Mouse (Mus musculus) heart, adult 18-20 months (tissue): ENCODE measurements around the gene Ubqln5. TPM values are rescaled to one million over a fixed set of nuclear protein-coding genes. Genes with fewer than 3 reads are reported as not detected.

Experiments
- DNase-seq, 2 experiments: peaks; one replicate each; pipeline ENCODE4 v3.0.0; 2021 to 2022; ENCODE audit warnings: mixed read lengths in 1 of 2
- long read RNA-seq, 2 experiments: library from polyadenylated mRNA; stranded (forward); transcript quantifications; one replicate each; pipeline ENCODE4 v2.0.0; 2021
- total RNA-seq, 2 experiments: library from RNA; stranded (reverse); gene quantifications; 2 replicates each; pipeline ENCODE4 v1.2.3; 2021

The Ubqln5 gene
- not detected for total RNA-seq
- long read RNA-seq, experiment 1 = 0 reads
- long read RNA-seq, experiment 2 = 0 reads

DNA sequence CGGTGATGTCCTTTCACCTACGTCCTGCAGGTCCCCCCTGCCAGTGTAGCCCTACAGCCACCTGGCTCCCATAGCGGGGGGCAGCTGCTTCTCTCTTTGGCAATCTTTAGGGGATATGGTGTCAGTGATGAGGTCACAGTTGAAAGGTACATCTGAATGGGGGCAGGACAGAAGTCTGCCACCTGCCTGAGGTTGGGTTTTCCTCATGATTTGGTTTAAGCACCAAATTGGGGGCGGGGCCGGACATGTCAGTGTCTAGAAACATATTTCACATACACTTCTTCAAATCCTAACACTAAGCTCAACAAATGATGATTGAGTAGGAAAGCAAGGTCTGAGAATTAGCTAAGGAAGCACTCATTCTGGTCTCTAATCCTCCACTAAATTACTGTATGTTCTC, at the start of gene Ubqln5:
Gene Ubqln5, minus strand, starts transcription at position 101 of the 400 bp plus-strand sequence.
- no peak for DNase-seq

DNA sequence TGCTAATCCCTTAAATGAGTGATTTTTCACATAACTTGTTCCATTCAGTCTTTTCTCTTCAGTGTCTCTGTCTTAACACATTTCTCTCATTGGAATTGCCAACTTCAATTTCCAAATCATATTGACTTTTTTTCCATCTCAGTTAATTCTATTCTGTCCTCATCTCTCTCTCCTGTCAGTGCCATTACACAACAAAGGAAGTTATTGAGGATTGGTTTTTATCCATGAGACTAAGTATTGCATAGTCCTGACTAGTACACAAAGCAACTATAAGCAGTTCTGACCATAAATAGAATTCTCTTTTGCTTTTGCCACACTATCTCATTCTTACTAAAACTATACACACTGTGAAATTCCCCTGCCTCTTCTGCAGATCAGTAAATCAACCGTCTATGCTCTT, 49.4 kb upstream of the Ubqln5 start:
- DNase-seq = no peak

DNA sequence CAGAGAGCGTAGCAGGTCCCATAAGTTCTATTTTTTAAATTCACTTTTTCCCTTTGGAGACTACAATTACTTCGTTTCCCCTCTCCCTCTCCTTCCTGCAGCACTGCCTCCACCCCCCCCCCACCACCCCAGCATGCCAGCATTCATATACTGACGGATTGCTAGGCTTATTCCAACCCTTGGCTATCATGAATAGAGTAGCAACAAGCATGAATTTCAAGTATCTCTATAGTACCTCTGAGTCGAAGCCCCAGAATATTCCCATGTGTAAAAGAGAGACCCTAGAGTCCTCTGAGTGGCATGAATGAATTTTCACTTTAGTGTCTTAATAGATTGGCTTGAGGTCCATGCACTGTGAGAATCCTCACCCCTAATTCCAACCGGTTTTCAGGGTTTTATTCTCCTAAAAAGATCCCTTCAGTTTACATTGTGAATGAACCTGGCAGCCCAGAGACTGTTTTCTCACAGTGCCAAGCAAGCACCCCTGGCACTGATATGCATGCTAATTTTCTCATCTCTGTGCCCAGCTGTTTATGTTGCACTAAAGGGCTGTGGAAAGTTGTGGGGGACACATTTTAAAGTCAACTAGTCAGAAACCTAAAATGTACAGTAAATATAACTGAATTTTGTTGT, 48.9 kb upstream of the Ubqln5 start:
- no peak for DNase-seq

DNA sequence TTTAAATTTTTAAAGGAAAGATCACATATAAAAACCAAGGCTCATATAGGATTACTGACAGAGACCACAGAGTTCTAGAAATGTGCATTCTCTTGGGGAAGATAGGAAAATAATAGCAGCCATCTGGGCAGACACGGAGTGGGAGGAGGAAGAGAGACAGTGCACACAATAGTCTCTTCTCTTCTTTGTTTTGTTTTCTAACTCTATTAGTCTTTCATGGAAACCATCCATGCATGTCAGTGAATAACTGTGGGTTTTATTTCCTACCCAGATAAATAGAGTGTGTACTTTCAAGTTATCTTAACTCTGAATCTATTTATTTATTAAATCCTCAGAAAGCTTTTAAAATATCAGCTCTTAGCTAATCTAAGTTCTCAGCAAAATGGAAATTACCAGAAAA, 45.5 kb upstream of the Ubqln5 start:
- no peak for DNase-seq

DNA sequence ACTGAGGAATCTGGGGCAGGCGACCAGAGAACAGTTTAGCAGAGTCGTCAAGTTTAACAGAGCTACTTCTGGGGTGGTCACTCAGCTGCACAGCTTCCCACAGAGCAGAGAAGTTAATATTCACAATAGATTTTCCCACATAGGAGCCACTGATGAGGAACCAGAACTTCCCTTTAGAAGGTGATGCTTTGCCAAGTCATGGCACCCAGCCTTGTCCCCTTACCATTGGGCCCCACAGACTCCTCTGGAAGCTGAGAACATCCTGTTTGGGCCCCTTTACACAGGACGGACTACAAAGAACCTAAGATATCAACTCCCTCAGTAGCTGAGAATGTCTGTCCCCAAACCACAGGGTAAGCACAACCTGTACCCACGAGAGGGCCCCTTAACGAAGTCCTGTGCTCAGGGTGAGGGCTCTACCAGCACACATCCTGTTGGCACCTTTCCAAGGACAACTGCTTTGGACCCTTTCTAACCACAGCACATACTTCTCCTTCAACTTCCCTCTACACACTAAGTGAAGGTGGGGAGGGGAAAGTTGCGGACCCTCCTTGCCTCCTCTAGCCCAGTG, 40.1 kb upstream of the Ubqln5 start:
- DNase-seq = no peak

DNA sequence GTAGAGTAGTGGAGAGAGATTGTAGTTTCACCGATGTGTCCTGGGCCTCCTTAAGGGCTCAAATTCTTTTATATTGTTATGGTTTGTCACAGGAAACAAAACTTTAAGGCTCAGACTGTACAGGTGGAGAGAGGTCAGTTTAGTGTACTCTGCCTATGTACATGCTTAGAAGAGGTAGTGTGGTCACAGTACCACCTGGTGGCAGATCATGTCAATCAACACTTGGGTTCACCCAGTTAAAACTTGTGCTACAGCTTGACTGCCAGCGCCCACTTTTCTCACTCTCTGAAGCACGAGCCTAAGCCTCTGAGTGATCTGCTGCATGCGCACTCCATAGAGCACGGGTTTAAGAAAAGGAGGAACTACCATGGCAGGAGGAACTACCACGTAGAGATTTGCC, 37.5 kb upstream of the Ubqln5 start:
- no peak for DNase-seq

DNA sequence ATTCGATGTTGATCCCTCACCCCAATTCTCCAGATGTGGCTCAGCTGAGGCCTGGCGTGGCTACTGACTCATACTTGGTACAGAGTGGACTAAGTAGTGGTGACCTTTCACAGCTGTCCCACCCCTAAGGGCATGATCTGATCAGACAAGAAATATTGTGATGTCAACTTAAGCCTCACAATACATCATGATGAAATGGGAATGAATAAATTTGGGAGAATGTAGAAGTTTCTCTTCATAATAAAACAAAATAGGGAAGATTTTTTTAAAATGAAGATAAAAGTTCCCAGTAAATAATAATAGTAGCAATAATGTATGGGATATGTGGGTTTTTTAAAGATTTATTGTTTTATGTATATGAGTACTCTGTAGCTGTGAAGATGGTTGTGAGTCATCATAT, 20.8 kb upstream of the Ubqln5 start, which contains the start of gene Ubqlnl:
Gene Ubqlnl, minus strand, starts transcription at position 101 of the 400 bp plus-strand sequence.
- no peak for DNase-seq

DNA sequence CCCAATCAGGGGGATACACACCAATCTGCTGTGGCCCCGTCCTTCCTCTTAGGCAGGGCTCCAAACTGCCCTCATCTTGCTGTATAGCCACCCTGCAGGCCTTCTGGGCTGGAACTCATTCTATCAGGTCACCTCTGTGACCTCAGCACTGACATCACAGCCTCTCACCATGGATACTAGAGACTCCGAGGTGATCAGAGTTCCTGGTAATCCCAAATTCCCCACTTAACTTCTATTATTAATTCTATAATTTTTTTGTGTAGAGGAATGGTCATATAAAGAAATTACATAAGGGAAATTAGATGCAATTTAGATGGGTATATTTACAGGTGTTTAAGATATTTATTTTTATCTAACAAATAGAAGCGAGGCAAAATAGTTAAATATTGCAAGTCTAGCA, 13.6 kb upstream of the Ubqln5 start, which contains the start of gene Ubqln3:
Gene Ubqln3, minus strand, starts transcription at position 101 of the 400 bp plus-strand sequence.
- no peak for DNase-seq

DNA sequence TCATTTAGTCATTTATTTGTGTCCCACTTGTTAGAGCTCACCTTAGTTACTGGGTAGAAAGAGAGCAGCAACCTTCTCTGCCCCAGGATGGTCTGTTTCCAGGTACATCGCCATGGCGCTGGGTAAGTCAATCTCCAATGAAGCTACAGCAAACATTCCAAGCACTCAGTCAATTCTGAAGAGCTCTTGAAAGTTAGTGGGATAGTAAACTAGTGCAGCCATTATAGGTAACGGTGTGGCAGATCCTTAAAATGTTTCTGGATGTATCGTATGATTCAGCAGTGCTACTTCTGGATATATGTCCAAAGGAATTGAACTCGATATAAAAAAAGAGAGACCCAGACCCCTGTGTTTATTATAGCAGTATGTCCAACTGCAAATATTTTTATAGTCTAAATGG, 7.7 kb upstream of the Ubqln5 start, which contains the start of gene Olfr643:
Gene Olfr643, minus strand, starts transcription at position 101 of the 400 bp plus-strand sequence.
- no peak for DNase-seq

DNA sequence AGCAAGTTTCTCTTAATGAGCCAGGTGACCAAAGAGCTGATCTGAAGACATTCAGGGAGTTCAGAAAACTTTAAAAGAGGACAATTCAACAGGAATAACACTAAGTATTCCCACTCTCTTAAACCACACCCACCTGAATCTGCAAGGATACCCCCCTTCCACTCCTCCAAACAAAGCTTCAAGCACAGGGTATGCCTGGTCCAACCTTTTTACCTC, 25.0 kb downstream of the Ubqln5 start, which contains the start of gene Olfr646:
Gene Olfr646, plus strand, starts transcription at position 117 of the 216 bp plus-strand sequence.
- no peak for DNase-seq

DNA sequence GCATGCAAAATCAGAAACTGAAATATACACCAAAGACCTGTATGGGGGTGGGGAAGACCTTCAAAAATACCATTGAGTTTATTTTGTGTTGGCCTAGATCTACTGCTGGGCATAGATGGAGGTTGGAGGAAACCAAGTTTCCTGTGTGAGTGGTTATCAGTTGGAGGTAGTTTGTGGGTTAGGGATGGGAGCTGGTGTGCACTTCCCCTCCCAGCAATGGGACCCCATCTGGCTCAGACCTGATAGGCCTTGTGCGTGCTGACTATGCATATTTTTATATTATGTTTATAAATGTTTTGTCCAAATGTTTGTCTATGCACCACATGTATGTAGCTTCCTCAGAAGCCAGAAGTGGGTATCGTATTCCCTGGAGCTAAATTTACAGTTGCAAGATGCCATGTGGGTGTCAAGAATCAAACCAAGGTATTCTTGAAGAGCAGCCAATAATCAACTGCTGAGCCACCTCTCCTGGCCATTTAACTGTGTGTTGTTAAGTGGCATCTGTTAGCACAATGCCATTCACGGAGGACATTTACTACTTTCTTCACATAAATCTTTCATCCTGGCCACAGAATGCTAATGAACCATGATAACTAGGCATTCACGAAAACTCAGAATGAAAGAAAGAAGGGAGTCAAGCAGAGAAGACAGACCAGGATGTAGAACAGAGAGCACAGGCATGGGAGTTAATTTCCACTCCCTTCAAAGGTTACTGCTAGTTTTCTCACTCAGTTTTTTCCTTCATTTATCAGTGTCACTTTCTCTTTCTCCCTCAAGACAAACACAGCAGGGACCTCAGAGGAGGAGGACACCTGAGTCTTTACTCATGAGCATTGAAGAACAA, 25.5 kb downstream of the Ubqln5 start:
- no peak for DNase-seq

DNA sequence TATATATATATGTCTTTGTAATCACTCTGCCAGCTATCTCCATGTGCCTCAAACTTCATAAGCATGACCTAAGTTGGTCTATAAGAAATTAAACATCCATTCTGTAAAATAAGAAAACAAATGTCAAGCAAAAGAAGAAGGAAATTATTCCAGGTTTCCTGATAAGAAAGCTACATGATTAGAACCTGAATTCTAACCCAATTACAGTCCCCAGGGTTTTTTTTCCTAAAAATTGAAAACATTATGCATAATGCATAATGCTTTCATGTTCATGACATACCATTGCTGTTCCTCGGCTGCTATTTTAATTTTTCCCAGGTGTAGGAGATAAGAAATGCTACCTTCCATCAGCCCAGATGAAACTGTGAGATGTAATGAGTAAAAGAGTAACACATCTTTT, 44.3 kb downstream of the Ubqln5 start, which contains the start of gene Olfr645:
Gene Olfr645, minus strand, starts transcription at position 101 of the 400 bp plus-strand sequence.
- DNase-seq = no peak

Other genes with a start within 250 kb of the Ubqln5 start
- not detected for gene Olfr66, start 243.6 kb downstream of the Ubqln5 start, total RNA-seq
- gene Olfr64, start 235.3 kb downstream of the Ubqln5 start, total RNA-seq = not detected
- gene Olfr65, start 226.3 kb downstream of the Ubqln5 start, total RNA-seq = not detected
- not detected for gene Olfr631, start 201.0 kb downstream of the Ubqln5 start, total RNA-seq
- not detected for gene Olfr632, start 195.5 kb downstream of the Ubqln5 start, total RNA-seq
- not detected for gene Olfr633, start 185.4 kb downstream of the Ubqln5 start, total RNA-seq
- gene Olfr635, start 158.7 kb downstream of the Ubqln5 start, total RNA-seq = not detected
- not detected for gene Olfr638, start 131.1 kb downstream of the Ubqln5 start, total RNA-seq
- under 1 TPM; 0.05 TPM for gene Olfr639, start 112.5 kb downstream of the Ubqln5 start, total RNA-seq
- not detected for gene Olfr640, start 104.3 kb downstream of the Ubqln5 start, total RNA-seq
- gene Olfr641, start 94.4 kb downstream of the Ubqln5 start, total RNA-seq = not detected
- not detected for gene Olfr642, start 77.2 kb downstream of the Ubqln5 start, total RNA-seq
- not detected for gene 4930516K23Rik, start 68.4 kb downstream of the Ubqln5 start, total RNA-seq
- not detected for gene Olfr644, start 58.0 kb downstream of the Ubqln5 start, total RNA-seq
- not detected for gene Olfr645, start 44.4 kb downstream of the Ubqln5 start, total RNA-seq
- gene Olfr646, start 25.0 kb downstream of the Ubqln5 start, total RNA-seq = not detected
- gene Olfr643, start 7.6 kb upstream of the Ubqln5 start, total RNA-seq = not detected
- not detected for gene Ubqln3, start 13.5 kb upstream of the Ubqln5 start, total RNA-seq
- gene Ubqlnl, start 20.7 kb upstream of the Ubqln5 start, total RNA-seq = not detected
- not detected for gene Olfm5, start 35.0 kb upstream of the Ubqln5 start, total RNA-seq
- gene Olfr648, start 53.6 kb upstream of the Ubqln5 start, total RNA-seq = not detected
- not detected for gene Olfr649, start 66.2 kb upstream of the Ubqln5 start, total RNA-seq
- under 1 TPM; 0.30 to 0.67 TPM for gene Trim6, start 89.0 kb upstream of the Ubqln5 start, total RNA-seq
- 1 to 10 TPM; 3.9 to 4.7 TPM for gene Trim34a, start 114.6 kb upstream of the Ubqln5 start, total RNA-seq
- gene Trim5, start 158.3 kb upstream of the Ubqln5 start, total RNA-seq = 1 to 10 TPM; 2.3 to 2.7 TPM
- gene Trim12a, start 185.6 kb upstream of the Ubqln5 start, total RNA-seq = 1 to 10 TPM; 5.9 to 7.0 TPM
- gene Trim34b, start 199.6 kb upstream of the Ubqln5 start, total RNA-seq = under 1 TPM; 0.36 to 0.60 TPM
- gene Trim12c, start 223.5 kb upstream of the Ubqln5 start, total RNA-seq = 1 to 10 TPM; 4.1 to 4.9 TPM
- gene Trim30b, start 240.1 kb upstream of the Ubqln5 start, total RNA-seq = under 1 TPM in 1 of 2 experiments, not detected in 1; 0.21 TPM